Mouse (Mus musculus) mesoderm, embryonic 11.5 days (tissue): ENCODE data around the gene Kctd15.

ENCODE experiments used
- DNase-seq: peaks from one replicate; pipeline ENCODE4 v3.0.0-alpha.2; 2012; ENCODE audit warnings: low read depth, low spot score

Gene Kctd15

GRCm38 (mm10) chr7:34667874-34668273 is 11.3 kb upstream of the Kctd15 start:
- DNase-seq: no peak

GRCm38 (mm10) chr7:34663145-34663544 is 6.6 kb upstream of the Kctd15 start:
- no peak for DNase-seq

DNA sequence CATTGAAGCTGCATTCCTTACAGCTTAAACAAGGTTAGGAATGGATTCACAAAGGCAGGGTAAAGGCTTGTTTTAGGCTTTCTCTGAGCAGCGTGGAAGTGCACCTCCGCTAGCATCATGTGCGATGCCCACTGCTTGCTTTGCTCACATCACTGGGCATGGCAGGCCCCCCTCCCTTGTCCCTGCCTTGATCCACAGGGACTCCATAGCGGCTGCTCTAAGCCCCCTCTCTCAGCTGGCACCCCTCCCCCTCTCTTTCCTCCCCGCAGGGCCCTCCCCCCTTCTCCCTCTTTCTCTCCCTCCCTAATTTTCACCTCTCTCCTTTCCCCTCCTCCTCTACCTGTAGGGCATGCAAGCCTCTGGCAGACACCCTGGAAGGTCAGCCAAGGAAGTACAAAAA is 5.7 kb upstream of the Kctd15 start:
- DNase-seq: no peak

- DNase-seq: no peak
These were observed 3.0 kb upstream of the Kctd15 start for GRCm38 (mm10) chr7:34659386-34660085.

- peak; percentile 93 for DNase-seq
These were observed 1.3 kb downstream of the Kctd15 start for GRCm38 (mm10) chr7:34655086-34655839.

DNA sequence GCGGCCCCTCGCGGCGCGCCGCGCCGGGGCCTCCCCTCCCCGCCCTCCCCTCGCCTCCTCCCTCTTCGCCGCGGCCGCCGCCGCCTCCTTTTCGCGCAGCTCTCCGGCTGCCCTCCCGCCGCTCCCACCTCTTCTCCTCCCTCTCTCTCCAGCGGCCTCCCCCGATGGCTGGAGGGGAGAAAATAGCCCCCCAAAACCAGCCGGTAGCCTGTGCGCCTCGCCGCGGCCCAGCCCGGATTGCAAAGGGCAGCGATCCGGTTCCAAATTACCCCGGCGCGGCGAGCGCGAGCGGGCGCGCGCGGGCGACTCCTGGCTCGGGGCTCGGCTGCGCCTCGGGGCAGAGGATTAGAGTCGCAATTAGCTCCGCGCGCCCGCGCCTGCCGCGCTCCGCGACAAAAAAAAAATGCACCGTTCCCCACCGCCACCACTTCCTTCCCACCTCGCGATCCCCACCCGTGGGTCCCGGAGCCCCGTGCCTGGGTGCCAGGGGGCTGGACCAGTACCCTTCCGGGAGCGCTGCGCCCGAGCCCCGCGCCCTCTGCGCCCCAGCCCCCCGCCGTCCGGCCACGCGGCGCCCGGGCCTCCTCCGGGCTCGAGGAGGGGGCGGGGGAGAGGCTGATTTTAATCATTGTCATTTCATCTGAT is 2.0 kb downstream of the Kctd15 start:
- DNase-seq: peak; percentile 72

DNA sequence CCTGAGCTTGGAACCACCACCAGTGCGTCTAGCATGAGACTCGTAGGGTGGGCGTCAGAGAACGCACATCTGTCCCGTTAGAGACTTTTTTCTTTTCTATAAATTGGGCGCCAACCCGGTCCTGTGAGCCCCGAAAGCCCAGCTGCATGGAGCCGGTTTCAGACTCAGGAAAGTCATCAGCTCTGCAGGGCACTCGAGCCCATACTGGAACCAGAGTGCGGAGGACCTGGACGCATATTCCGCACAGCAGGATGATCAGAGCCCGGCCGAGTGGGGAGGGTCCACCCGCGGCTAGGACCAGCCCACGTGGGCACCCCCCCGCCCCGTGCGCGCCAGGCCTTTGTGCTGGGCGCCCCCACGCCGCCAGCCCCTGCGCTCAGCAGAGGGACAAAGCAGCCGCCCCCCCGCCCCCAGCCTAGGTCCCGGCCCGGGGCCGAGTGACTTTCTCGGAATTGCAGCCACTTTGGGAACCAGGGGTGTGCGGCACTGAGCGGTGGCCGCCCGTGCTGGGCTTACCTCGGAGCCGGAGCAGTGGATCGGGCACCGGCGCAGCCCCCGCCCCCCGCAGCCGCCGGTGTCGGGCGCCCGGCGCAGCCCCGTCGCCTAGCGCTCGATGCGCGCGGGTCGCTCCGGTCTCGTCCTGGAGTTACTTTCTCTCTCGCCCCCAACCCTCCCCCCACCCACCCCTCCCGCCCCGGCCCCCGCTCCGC is 2.6 kb downstream of the Kctd15 start:
- DNase-seq: peak; percentile 76

DNA sequence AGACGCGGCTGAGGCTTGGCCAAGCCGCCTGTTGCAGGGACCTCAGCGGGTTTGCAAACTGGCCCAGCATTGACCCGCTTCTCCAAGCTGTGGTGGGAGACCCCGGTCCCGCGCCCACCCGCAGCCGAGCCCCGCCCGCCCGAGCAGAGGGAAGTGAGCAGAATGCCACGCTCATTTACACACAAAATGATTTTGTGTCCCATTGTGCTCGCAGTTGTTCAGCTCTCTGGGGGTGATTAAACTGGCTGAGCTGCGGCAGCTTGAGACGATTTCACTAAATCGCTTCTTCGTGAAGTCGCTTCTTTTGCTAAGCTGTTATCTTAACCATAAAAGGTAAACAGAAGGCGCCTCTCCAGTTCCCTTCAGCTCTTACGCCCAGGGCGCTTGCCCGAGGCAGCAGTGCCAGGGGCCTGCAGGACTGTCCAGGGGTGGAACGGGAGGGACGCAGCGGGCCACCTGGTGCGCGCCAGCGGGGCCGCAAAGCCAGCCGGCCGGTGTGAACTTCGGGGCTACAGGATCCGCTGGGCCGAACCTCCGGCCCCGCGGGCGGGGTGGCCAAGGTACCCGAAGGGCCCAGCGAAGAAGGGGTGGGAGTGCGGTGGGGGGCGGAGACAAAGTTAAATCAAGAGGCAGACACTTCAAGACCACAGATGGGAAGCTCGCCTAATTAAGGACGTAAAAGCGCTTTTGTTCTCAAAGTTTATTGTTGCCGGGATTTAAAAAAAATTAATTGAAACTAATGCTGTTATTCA is 3.6 kb downstream of the Kctd15 start:
- peak; percentile 54 for DNase-seq

GRCm38 (mm10) chr7:34651381-34651780 is 5.2 kb downstream of the Kctd15 start:
- no peak for DNase-seq

GRCm38 (mm10) chr7:34647052-34647451 is 9.5 kb downstream of the Kctd15 start:
- DNase-seq: no peak

DNA sequence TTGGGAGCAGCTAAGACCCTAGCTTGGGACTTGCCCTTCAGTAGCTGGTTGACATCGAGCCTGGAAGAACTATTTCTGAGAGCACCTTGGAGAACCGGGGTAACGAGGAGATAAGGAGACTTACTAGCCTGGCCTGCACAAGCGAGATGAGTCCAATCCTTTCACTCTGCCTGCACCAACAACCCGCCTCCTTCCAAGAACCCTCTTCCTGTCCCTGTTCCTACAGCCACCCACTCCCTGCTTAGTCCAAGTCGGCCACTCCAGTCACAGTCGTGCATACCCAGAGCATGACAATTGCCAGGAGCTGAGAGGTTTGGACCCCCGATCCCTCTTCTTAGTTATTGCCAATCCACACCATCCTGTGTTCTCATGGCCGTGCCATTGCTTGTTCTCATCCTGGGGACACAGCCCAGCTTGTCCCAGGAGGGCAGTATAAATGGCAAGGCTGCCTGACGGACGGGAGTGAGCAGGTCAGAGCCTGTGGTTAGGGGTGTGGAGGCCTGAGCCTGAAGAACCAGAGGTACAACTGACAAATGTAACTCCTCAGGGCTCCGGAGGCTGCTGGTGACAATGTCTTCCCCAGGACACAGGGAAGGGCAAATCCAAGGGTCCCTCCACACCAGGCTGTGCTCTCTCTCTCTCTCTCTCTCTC is 10.3 kb downstream of the Kctd15 start:
- DNase-seq: no peak

DNA sequence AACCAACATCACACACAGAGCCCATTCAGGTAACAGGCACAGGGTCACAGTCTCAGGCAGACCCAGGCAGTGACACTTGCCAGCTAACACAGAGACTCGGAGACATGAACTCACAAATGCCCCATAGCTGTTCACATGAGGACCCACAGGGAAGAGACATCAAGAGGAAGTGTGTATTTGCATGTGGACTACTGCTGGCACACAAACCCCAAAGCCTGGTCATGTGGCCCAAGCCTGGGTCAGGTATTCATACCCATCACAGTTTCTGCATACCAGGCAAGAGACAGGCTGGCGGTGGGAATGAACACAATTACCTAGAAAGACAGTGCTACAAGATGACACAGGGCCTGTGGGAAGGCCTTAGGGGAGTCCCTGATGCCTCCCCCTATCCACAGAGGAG is 10.9 kb downstream of the Kctd15 start:
- no peak for DNase-seq

DNA sequence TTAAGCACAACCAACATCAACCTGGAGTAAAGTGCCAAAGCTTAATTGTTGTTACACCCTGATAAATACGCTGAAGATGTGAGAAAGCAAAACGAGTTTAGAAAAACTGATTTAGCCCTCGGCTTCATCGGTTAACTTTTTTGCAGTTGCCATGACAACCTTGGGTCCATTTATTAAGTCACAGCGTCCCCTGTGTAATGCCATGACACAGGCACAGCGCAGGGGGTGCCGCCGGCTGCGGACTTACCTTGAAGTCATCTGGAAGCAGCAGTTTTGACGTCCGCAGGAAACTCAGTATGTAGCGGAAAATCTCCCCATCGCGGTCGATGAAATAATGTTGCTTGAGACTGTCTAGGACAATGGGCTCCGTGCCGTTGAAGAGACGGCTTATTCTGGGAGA is 11.9 kb downstream of the Kctd15 start:
- no peak for DNase-seq

DNA sequence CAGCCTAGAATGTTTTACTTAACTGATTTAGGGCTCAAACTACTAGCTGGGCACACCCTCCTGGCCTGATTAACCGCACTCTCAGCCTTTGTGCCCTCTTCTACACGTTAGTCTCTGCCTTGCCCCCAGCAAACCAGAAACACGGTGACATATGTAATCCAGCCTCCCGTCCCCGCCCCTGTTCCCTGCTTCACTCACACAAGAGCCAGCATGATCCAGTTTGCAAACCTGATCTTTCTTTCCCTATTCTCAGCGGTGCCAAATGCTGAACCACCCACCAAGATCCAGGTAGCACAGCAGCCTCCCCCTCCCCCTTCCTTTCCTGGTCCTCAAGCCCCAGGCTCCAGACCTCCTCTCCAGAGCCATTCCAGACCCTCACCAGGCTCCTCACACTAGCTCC is 13.2 kb downstream of the Kctd15 start:
- no peak for DNase-seq

DNA sequence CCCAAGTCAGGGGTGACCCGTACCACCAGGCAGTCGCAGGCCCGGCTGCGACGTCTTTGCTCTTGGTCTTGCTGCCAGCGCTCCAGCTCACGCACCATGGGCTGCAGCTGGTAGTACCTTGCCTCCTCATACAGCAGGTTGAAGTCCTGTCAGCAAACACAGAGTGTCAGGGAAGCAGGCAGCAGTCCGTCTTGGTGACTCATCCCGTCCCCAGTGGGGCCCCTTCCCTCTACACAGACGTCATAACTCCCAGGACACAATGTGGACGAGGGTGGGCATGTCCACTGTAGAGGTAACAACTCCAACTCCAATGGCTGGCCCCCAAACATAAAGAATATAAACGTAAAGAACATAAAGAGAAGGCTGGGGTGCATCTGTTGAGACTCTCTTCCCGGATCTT is 14.6 kb downstream of the Kctd15 start:
- DNase-seq: no peak

- no peak for DNase-seq
These were observed 16.7 kb downstream of the Kctd15 start for GRCm38 (mm10) chr7:34639798-34640197.

GRCm38 (mm10) chr7:34636661-34637060 is 19.9 kb downstream of the Kctd15 start:
- DNase-seq: no peak

DNA sequence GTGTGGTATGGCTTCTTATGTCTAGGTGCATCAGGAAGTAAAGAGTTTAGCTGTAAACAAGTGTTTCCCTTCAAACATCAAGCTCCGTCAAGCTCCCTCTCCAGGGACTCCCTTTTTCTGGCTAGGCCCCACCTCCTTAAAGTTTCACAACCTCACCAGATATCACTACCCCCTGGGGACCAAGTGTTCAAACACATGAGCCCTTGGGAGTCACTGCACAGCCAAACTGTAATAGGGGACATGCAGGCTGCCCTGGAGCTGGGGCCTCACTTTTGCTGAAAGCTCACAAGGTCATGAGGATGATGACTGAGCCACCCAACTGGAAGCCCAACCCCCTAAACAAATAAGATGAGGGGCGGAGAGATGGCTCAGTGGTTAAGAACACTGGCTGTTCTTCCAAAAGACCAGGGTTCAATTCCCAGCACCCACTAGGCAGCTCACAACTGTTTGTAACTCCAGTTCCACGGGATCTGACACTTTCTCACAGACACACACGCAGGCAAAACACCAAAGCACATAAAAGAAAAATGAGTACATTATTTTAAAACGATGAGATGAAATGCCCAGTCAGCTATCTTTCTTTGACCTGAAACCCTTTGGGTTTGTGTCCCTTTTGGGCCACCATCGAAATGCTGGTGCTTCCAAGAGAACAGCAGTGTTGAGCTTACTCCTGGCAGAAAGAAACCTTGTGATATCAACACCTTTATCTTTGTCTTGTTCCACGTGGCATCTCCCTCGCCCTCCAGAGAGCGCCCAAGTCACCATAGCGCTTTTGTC is 23.4 kb downstream of the Kctd15 start:
- DNase-seq: no peak

DNA sequence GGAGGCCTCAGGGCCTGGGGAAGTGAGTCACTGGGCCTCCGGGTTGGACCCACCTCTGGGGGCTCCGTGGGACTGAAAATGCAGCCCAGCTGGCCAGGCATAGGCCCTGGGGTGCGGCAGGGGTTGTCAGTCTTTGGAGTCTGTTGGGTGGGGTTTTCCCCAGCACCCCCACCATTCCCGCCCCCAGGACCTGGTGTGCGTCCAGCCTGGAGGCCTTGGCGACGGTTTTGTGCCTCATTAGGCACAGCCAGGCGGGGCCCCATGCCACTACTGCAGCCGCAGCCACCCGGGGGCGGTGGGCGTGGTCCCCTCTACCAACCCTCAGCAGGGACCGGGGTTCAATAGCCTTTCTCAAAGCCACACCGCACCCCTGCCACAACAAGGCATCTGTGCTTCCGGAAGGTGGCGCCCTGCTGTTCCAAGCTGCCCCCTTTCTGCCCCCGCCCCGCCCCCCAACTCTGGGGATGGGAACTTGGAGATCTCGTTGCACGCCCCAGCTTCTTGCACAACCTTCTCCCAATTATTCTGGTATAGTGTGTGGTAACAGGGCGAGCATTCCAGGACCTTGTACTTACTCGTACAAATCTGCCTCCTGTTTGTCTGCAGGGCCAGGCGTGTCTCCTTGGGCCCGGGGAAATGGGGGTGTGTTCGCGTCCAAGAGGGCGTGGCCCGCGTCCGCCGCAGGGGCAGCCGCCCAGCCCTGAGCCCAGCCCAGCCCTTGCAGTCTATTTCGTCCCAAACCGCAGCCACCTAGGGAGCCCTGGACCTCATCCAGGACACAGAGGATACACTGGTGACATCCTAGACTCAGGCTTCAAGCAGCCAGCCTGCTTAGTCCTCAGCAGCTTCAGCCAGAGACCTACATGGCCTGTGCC is 26.1 kb downstream of the Kctd15 start:
- DNase-seq: peak; percentile 75
